34 mouse cellular contexts compared by ENCODE assay signal in the genomic region with DNA sequence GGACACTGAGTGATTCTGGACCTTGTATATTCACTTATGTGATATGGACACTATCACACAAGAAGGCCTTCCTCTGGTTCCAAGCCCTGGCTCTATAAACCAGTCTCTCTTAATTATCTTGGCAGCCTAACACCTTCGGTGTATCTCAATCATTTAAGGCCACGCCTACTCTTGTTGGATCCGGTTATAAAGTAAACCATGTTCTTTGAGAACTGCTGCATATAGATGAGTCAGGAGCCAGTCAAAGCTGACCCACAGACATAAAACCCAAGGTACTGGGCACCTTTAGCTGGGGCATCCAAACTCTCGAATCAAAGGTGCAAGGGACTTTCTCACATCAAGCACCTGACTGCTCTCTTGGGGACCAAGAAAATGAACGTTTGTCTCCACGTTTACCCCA. TPM values are rescaled to one million over a fixed set of nuclear protein-coding genes. Genes with fewer than 3 reads are reported as not detected.
DNase-seq lines count a peak whose midpoint lies in the region; ATAC-seq and TF ChIP-seq lines count a peak whose summit lies in the region.
"Had no signal": no experiment of that assay in that cellular context is flagged by ENCODE, and none has a peak within 500 bp of the region (broad histone marks: within the 10 kb centered on the region; RNA-seq: fewer than 3 reads in every experiment).

Gene Kcnj1 (plus strand): TSS at position 292 of the 400 bp plus-strand sequence.

- no peak within 1 kb of the TSS for H3K9ac ChIP-seq in kidney, embryonic 14.5 days (ENCODE audit: low read depth, low read length)
- 0 out of 2 replicates have a peak within 1 kb of the TSS, but pooled peaks have one; percentile 32 for H3K9ac ChIP-seq in kidney, postnatal 0 days (ENCODE audit: low read depth, low read length)
- H3K9ac ChIP-seq: embryonic facial prominence, embryonic 12.5 days; embryonic facial prominence, embryonic 15.5 days; forebrain, postnatal 0 days; hindbrain, embryonic 12.5 days; hindbrain, embryonic 15.5 days had no signal

- no peak within 1 kb of the TSS for H3K27ac ChIP-seq in kidney, embryonic 14.5 days (ENCODE audit: low read depth, low read length)
- H3K27ac ChIP-seq in kidney, postnatal 0 days = 0 out of 2 replicates have a peak within 1 kb of the TSS, but pooled peaks have one; percentile 38
- H3K27ac ChIP-seq: embryonic facial prominence, embryonic 12.5 days; embryonic facial prominence, embryonic 15.5 days; gastrocnemius, adult 2 months; hindbrain, embryonic 12.5 days; hindbrain, embryonic 15.5 days had no signal

- H3K4me3 ChIP-seq in kidney, embryonic 14.5 days (ENCODE audit: low read length) = no peak within 1 kb of the TSS
- 0 out of 2 replicates have a peak within 1 kb of the TSS, but pooled peaks have one; percentile 6 for H3K4me3 ChIP-seq in kidney, postnatal 0 days (replicated peaks; ENCODE audit: low read depth, low read length)
- H3K4me3 ChIP-seq: embryonic facial prominence, embryonic 12.5 days; embryonic facial prominence, embryonic 15.5 days; gastrocnemius, adult 2 months; hindbrain, embryonic 12.5 days; hindbrain, embryonic 15.5 days had no signal

- ATAC-seq in kidney, embryonic 14.5 days (ENCODE audit: low FRiP score, low TSS enrichment) = no peak
- no peak for ATAC-seq in kidney, postnatal 0 days (replicated peaks; ENCODE audit: low FRiP score, low read depth)
- ATAC-seq: forebrain, embryonic 14.5 days; forebrain, postnatal 0 days; Patski had no signal

- TF ChIP-seq CTCF in kidney, postnatal 0 days (IDR thresholded peaks at IDR 0.05; ENCODE audit: low read depth) = no peak

- H3K36me3 ChIP-seq in kidney, embryonic 14.5 days (ENCODE audit: control insufficient read depth, insufficient read depth, low read length) = no peaks in the 10 kb centered on the region
- H3K36me3 ChIP-seq in kidney, postnatal 0 days (ENCODE audit: insufficient read depth, low read length) = no peaks in the 10 kb centered on the region
- H3K36me3 ChIP-seq: embryonic facial prominence, embryonic 12.5 days; embryonic facial prominence, embryonic 15.5 days; G1E; hindbrain, embryonic 12.5 days; hindbrain, embryonic 15.5 days had no signal

- intact Hi-C loops in gastrocnemius, postnatal 14 days (cut with DNase I; ENCODE audit: low total_unique reads) = no loop called here

- peak; percentile 59 for DNase-seq in kidney, adult 11 months
- DNase-seq in kidney, postnatal 14 days = no peak
- peak; percentile 37 to 68 for DNase-seq in kidney, adult 8-10 months
- DNase-seq in kidney, postnatal 0 days (ENCODE audit: low spot score) = no peak
- DNase-seq in gastrocnemius, postnatal 14 days = no peak
- DNase-seq: adrenal gland, postnatal 10 days; adrenal gland, postnatal 36 days; B cell, adult 2 months; cerebellum, adult 18-20 months; cerebellum, adult 9-10 months; cerebellum, postnatal 14 days; forebrain, postnatal 0 days; gastrocnemius, adult 2 months; gastrocnemius, postnatal 25 days had no signal

- H3K4me2 ChIP-seq in kidney, embryonic 14.5 days (replicated peaks; ENCODE audit: low read depth, low read length) = no peak within 1 kb of the TSS
- H3K4me2 ChIP-seq in kidney, postnatal 0 days (ENCODE audit: low read length) = peak within 1 kb of the TSS; percentile 8; the same call in 1 of the 2 replicates
- H3K4me2 ChIP-seq: embryonic facial prominence, embryonic 12.5 days; embryonic facial prominence, embryonic 15.5 days; heart, embryonic 11.5 days; hindbrain, embryonic 12.5 days; hindbrain, embryonic 15.5 days had no signal

- H3K4me1 ChIP-seq in kidney, embryonic 14.5 days (ENCODE audit: control insufficient read depth, insufficient read depth, low read length) = no peaks in the 10 kb centered on the region
- H3K4me1 ChIP-seq in kidney, postnatal 0 days (replicated peaks; ENCODE audit: insufficient read depth, low read length) = no peaks in the 10 kb centered on the region
- H3K4me1 ChIP-seq: embryonic facial prominence, embryonic 12.5 days; embryonic facial prominence, embryonic 15.5 days had no signal

- no peaks in the 10 kb centered on the region for H3K27me3 ChIP-seq in kidney, embryonic 14.5 days (ENCODE audit: control insufficient read depth, insufficient read depth, low read length)
- H3K27me3 ChIP-seq in kidney, postnatal 0 days (ENCODE audit: insufficient read depth, low read length) = no peaks in the 10 kb centered on the region
- H3K27me3 ChIP-seq: CH12.LX; embryonic facial prominence, embryonic 12.5 days; hindbrain, embryonic 12.5 days; hindbrain, embryonic 15.5 days; Patski had no signal

- WGBS in kidney, embryonic 14.5 days = 86% methylated on average over 6 of the region's 6 CpGs
- WGBS in kidney, postnatal 0 days = 75% methylated on average over 6 of the region's 6 CpGs

- no peaks in the 10 kb centered on the region for H3K9me3 ChIP-seq in kidney, embryonic 14.5 days (ENCODE audit: control insufficient read depth, low read length)
- H3K9me3 ChIP-seq in kidney, postnatal 0 days (replicated peaks; ENCODE audit: low read length) = no peaks in the 10 kb centered on the region
- H3K9me3 ChIP-seq: embryonic facial prominence, embryonic 12.5 days; embryonic facial prominence, embryonic 15.5 days; hindbrain, embryonic 12.5 days; hindbrain, embryonic 15.5 days had no signal

RNA-seq across cellular contexts. Expression of gene Kcnj1, which starts in this region (rescaled TPM):
- polyA plus RNA-seq in kidney, embryonic 14.5 days (2014; fragmentation: Nextera tagmentation; extraction: Ambion mirVana) = 1.4 and 3.3 TPM in 2 replicates
- polyA plus RNA-seq in kidney, postnatal 0 days (2015; fragmentation: Nextera tagmentation; extraction: Ambion mirVana) = 35.9 and 38.7 TPM in 2 replicates
- not detected for total RNA-seq in gastrocnemius, postnatal 14 days (2021)
- total RNA-seq: adrenal gland, adult 18-20 months; adrenal gland, postnatal 10 days; adrenal gland, postnatal 36 days; common myeloid progenitor, adult 5-6 weeks; forebrain, postnatal 0 days; gastrocnemius, adult 2 months; gastrocnemius, postnatal 25 days; heart, adult 8-10 months; heart, postnatal 25 days; hematopoietic stem cell, adult 5-6 weeks had no signal
- polyA plus RNA-seq: embryonic facial prominence, embryonic 12.5 days; forebrain, embryonic 11.5 days; forebrain, embryonic 14.5 days; forebrain, postnatal 0 days; frontal cortex, adult 2 months; G1E; gonadal fat pad, adult 2 months; heart, embryonic 14.5 days; heart, postnatal 0 days; hindbrain, embryonic 12.5 days; hindbrain, embryonic 15.5 days had no signal

Comparison
In these comparisons a context has a peak if more than half of its experiments do, and no peak if none do; other contexts are left out.
1. DNase-seq: peak in kidney, adult 11 months (single experiment) and kidney, adult 8-10 months (2 of 2); none in kidney, postnatal 14 days (single experiment), kidney, postnatal 0 days (single experiment) and gastrocnemius, postnatal 14 days (single experiment).